Mouse (Mus musculus) layer of hippocampus, postnatal 36 days (tissue): ENCODE measurements at regions not wholly inside any gene's neighbourhood (a gene's known extent, or its start where the extent isn't known, plus 50 kb on each side); places are given as distances from the start of the nearest gene placed in this dataset.

ENCODE experiments used
- DNase-seq, 2 experiments: peaks; one replicate each; pipeline ENCODE4 v3.0.0; 2022

DNA sequence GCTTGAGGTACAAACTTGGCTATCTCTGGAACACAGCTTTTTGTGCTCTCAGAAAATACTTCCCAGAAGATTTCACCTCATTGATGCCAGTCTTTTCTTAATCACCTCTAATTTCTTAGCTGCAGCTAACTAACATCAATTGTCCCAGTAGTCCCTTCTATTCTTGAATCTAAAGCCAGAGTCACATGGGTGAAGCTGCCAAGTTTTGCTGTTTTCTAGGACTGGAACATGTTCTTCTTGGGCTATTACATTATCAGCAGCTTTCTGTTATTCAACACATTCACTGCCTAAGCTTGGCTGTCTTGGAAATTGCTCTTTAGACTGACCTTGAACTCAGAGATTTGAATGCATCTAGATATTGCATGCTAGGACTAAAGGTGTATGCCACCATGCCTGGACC, 583.9 kb downstream of the Cetn3 start:
- DNase-seq: no peak

DNA sequence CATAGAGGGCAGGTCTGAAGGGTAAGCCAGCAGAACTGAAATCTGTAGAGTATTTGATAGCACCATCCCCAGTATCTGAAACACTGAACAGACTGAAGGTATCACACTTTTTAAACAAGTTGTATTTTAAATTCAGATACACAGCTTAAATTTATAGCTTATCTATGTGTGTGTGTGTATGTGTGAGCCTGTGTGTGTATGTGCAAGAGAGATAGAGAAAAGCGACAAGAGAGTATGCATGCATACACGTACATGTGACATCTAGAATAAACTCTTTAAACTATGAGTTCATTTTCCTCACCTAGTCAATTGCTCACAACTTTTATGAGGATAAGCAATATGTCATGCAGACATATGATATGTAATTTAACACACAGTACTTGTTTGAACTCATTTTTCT, 588.7 kb downstream of the Cetn3 start:
- no peak for DNase-seq

DNA sequence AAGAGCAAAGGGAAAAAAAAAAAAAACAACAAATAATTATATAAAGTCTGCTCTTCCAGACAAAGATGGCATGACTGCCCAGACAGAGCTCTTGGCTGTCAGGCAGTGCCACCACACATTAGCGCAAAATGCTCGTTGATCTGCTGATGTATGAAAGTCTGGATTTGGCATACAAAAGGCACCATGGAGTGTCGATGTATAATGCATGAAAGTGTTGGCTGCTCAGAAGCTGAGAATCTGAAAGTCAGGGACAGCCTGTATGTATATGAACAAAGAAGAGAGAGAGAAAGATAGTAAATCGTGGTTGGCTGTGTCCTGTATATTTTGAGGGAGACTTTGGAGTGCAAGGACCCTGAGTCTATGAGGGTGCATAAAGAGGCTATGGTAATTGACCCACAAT, 589.7 kb downstream of the Cetn3 start:
- DNase-seq: no peak

DNA sequence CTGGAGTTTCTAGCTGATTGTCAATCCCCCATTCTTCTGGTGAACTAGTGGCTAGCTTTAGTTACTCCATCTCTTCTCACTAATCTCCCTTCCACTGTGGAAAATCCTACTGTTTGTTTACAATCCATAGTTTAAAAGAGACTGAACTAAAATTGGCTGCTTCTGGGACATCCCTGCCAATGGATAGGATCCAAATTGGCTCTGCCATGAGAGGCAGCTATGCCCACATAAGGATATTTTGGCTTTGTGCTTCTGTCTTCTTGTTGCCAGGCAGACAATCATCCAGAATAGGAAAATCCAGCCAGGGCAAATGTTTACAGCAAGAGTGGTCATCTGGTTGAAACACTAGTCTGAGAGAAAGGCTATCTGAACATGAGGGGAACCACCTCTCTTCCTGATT, 610.0 kb downstream of the Cetn3 start:
- DNase-seq: no peak

DNA sequence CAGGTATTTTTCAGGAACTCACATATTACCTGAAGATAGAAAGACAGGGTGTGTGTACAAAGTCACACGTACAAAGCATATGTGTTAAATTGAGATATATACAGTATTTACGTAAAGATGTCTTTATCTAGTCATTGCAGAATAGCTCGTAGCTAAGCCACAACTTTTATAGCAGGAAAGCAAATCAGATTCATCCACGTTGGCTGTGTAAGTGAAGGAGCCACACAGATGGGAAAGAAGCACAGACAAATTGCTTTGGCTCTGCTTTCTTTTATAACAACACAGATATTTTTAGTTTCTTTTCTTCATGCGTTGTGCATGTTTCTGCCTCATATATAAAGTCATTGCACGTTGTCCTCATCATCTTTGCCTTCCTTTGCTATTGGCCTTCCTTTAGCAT, 610.6 kb downstream of the Cetn3 start:
- no peak for DNase-seq

DNA sequence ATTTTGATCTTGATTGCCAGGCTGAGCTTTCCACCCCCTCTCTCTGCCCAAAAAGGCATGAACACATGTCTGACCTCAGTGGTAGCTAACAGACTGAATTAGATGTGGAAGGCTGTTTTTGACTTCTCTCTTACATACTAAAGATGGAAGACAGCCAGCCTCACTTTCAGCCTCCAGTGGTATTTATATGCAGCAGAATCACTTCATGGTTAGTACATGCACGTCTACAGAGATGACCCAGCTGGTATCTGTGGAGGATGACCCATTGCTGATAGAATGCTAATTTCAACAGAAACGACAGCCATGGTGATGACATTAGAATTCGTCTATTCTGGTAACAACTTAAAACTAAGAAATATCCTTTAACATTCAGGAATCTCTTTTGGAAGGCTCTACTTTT, 630.8 kb downstream of the Cetn3 start:
- DNase-seq: no peak

DNA sequence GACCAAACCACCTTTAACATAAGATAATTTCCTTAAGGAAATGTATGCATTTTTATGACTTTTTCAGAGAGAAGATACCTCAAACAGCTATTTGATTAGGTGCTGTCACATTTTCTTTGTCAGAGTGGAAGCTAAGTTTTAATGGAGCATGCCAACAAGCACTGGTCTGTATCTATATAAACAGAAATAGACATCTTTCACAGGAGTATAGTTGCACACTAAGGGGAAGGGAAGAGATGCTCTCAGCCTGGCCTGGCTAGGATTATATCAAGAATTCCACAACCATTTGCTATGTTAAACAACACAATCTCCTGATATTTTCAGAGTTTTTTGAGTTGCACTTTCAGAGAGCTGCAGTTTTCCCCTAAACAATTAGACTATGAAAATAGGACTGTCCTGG, 638.1 kb downstream of the Cetn3 start:
- no peak for DNase-seq

DNA sequence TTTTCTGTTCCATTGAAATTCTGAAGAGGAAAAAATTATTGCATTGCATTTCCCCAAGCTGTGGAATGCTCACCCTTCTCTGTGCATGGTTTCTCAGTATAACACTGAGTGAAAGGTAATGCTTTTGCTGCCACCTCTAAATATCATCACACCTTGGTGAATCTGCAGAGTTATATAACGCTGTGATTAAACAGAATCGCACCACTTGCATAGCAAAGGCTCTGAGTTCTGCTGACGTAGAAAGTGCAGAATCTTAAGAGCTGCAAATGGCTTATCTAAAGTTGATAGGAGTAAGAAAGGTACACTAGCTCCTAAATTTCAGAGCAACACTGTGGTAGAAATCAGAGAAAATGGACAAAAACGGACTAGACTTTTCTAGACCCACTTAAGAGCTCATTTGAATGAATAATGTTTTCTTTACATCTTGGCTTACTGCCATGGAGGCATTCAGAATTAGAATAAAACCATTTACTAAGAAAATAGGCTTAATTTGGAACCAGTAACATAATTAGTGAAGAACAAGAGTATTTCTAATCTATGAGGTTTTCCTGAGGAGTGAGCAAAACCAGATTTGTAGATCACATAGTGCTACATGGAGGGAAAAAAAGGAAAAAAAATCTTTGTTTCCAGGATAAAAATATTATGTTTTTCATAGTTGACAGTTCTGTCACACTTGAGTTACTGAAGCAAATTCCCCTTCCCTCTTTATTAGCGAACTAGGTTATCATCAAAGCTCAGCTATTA, 641.2 kb downstream of the Cetn3 start:
- DNase-seq: no peak

DNA sequence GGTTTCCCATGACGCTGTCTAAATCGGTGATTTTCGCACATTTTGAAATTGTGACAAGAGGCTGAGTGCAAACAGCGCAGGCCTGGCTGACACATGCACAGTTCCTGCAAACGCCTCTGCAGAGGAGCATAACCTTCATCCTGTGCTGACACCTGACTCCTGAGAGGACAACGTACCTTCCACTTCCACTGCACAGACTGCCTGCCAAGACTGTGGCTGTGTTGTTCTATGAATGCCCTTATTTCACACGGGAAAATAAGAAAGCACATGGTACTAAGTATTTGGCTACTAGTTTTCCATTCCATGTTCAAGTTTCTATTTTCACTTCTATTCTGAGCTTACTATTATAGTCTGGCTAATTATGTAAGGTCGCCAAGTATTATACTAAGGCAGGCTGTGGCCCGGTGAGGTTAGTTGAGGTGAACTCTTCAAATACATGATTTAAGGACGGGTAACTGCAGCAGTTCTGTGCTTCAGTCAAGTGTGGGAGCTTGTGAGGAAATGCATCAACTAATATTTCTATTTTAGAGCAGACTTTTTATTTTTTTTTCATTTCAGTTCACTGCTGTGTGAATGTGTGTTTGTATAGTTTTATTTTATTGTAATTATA, 642.0 kb downstream of the Cetn3 start:
- DNase-seq: no peak

DNA sequence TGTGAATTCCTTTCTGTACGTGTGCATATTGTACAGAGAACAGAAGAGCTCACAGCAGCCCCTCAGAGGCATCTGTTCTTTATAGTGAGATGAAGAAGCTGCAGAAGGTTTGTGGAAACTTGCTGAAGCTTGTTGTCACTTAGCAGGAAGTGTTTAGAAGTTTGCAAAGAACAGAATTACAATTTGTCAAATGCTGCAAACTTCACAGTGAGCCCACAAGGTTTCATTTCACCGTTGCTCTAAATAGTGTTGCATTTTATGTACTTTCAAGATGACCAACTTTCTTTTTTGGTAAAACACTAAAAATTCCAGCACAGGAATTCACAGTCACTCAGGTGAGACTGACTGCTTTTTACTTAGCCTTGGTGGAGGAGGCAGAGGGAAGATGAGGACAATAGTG, 649.5 kb downstream of the Cetn3 start:
- DNase-seq: no peak

DNA sequence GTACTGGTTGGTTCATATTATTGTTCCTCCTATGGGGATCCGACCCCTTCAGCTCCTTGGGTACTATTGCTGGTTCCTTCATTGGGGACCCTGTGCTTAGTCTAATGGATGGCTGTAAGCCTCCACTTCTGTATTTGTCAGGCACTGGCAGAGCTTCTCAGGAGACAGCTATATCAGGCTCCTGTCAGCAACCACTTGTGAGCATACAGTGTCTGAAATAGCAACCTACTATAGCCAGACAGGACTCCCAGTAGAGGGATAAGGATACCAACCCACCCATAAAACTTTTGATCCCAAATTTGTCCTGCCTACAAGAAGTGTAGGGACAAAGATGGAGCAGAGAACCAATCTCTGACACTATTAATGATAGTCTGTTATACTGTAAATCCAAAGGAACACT, 656.4 kb downstream of the Cetn3 start:
- DNase-seq: no peak

DNA sequence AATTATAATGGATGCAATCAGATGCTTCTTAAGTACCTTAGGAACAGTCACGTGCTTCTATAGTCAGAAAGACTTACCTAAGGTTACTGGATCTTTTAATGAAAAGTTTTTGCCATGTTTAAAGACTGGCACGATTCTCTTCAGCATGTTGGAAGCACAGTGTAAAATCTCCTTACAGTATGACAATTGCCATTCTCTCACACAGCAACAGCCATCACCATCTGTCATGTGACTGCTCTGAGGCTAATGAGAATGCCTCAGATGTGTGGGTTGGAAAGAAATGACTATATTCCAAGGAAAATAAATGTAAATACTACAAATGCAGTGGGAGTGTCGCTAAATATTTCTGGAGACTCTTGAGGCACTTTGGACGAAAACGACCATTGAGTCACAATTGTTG, 670.8 kb downstream of the Cetn3 start:
- DNase-seq: no peak

DNA sequence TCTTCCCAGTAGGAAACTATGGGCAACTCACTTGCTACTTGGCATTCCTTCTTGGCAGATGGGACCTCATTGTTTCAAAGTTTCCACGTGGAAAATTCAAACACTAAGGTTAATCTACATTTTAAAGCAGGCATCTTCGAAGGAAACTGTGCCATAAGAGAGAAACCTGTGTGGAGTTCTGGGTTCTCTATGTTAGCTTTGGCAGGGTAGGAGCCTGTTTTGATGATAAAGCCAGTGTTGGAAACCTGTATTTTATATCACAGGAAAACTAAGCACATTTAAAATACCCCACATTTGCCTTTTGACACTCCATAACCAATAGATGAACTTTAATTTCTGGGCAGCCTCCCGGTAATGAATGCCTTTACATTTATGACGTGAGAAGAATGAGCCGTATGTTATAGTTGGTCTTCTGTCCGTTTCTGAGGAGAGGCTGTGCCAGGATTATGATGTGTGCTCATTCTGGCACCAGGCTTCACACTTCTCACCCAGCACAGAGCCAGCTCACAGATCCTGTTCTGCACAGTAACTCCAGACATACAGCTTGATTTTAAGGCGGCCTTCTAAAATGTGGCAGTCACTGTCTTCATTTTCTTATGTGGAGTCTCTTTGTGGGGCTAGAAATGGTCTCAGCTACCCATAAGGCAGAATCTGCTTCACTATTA, 700.5 kb downstream of the Cetn3 start:
- DNase-seq: no peak

DNA sequence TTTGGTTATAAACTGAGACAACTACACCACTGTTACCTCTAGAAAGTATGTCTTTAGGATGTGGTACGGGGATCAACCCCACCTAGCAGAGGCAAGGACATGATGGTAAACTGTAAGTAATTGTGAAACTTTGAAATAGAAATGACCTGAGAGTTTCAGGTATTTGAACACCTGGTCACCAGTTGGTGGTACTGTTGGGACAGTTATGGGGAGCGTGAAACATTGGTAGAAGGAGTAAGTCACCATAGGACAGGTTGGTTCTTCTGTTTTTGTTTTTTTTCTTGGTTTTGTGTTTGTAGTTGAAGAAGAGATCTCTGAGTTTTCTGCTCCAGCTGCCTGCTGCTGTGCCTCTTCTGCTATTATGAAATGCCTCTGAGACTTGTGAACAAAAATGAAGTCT, 713.7 kb downstream of the Cetn3 start:
- no peak for DNase-seq

DNA sequence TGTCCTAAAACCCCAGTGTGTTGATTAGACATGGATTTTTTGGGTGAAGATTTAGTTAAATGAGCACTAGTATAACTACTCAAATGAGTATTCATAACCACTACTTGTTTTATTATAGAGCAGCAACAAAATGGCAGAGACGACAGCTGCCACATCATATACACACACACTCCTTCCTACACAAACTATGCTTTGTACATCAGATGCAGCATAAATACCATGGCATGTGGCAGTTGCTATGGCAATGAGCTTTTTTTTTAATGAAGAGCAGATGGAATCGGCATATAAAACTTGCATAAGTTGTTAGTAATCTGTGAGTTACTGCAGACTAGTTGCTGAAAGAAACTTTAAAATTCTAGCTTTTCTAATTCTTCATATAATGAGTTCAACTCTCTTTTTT, 725.3 kb downstream of the Cetn3 start:
- no peak for DNase-seq

DNA sequence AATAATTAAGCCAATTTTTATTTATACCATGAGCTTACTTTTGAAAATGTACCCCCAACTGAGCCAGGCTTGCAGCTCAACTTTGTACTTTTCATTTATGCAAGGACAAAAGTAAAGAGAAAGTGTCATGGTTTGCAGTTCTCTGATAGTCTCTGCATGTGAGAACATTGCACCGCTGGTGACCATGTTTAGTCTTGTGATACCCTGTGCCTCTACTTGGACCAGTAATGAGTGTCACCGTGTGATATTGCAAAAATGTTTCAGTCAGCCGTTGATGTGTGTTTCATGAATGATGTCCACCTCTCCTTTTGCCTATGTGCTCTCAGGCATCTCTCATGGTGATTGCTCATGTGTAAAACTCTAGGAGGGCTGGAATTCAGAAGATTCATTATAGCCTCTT, 726.6 kb downstream of the Cetn3 start:
- no peak for DNase-seq
